Mouse (Mus musculus) bone marrow, adult 2 months (tissue): Measurements from ENCODE around the gene Amacr. TPM values are rescaled to one million over a fixed set of nuclear protein-coding genes. Genes with fewer than 3 reads are reported as not detected.
A peak's percentile ranks its signal among the peaks of the same experiment; 100 is the strongest.

ENCODE experiments used
- H3K27ac ChIP-seq: fragments of 200-500 bp; 2 replicates; pipeline ENCODE4 v1.5.1; 2012; ENCODE audit warnings: low read depth, mild to moderate bottlenecking, control low read depth, inconsistent platforms, low read length; ENCODE audit not compliant: control insufficient read depth, poor library complexity, insufficient read depth
- H3K4me1 ChIP-seq: fragments of 200-500 bp; 2 replicates; pipeline ENCODE4 v1.6.1; 2011; ENCODE audit warnings: low read length; ENCODE audit not compliant: control insufficient read depth, insufficient read depth
- H3K4me3 ChIP-seq: fragments of 200-500 bp; replicated peaks from 2 replicates; pipeline ENCODE3; 2011; ENCODE audit warnings: mild to moderate bottlenecking, low read depth, low read length, control low read depth; ENCODE audit not compliant: control insufficient read depth
- CTCF ChIP-seq: fragments of 200-500 bp; IDR thresholded peaks from 2 replicates; pipeline ENCODE4 v1.5.1; 2011; ENCODE audit warnings: low read length, control low read depth; ENCODE audit not compliant: control insufficient read depth, insufficient read depth
- POLR2A ChIP-seq: fragments of 200-500 bp; IDR thresholded peaks from 2 replicates; pipeline ENCODE4 v1.6.1; 2011; ENCODE audit warnings: low read depth, mild to moderate bottlenecking, control low read depth, low read length, borderline replicate concordance; ENCODE audit not compliant: control insufficient read depth
- WGBS: fragments of 180-500 bp; shearing (Covaris S2); methylation state at CpG from one replicate; pipeline ENCODE4 v1.1.7; 2018; 5-methylcytosine and 5-hydroxymethylcytosine counted together
- polyA plus RNA-seq: library from polyadenylated mRNA; stranded (reverse); fragments of >200 nt; gene quantifications from 2 replicates; pipeline ENCODE4 v1.2.4, GENCODE M21; 2011; ENCODE audit warnings: low replicate concordance; ENCODE audit not compliant: missing spikeins, insufficient read depth, insufficient read length

The Amacr gene
- polyA plus RNA-seq = 0.88 and 2.1 TPM in 2 replicates

DNA sequence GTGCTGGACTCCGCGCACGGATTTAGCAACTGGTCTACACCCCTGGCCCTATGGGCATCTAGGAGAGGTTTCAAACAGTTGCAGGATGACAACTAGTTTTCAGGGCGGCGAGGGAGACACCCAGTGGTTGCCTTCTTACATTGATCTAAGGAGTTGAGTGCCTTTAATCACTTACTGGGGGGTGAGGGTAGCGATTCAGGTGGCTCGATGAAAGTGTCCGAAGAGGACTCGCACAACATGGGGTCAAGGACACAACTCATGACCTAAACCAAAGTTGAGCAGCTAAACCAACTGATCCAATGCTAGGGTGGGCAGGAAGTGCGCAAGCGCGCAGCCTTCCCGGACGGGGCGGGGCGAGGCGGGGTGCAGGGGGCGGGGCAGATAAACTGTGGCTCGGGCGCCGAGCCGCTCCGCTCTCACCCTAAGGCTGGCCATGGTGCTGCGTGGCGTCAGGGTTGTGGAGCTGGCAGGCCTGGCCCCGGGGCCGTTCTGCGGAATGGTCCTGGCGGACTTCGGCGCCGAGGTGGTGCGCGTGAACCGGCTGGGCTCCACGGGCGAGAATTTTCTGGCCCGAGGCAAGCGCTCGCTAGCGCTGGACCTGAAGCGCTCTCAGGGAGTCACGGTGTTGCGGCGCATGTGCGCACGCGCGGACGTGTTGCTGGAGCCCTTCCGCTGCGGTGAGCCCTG, at the start of gene Amacr:
Gene Amacr, plus strand, starts transcription at position 380 of the 687 bp plus-strand sequence.
- Histone ChIP-seq H3K4me1 (no peaks in the 10 kb centered on the region), H3K27ac (peak within 1 kb of the TSS; percentile 89), H3K4me3 (peak within 1 kb of the TSS; percentile 93)
- TF ChIP-seq POLR2A = peak; percentile 68; the same call in 1 of the 2 replicates
- TF ChIP-seq CTCF = no peak
- WGBS = under 1% methylated on average over 52 of the region's 52 CpGs

DNA sequence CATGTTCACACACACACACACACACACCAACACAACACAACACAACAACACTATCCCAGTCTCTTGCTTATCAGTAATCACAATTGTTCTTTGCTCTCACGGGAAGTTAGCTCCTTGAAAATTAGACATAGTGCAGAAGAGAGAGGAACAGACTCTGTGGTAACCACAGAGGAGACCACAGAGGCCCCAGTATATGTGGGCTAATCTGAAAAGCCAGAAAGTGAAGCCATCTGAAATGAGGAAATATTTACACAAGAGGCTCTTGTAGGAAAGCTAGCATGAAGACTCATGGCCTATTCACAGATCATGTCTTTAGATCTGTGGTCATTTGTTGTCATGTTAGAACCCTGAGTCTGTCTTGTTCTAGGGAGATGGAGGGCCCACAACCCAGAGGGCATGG, 47.6 kb upstream of the Amacr start:
- TF ChIP-seq CTCF (no peak), POLR2A (no peak)
- 3% methylated on average over 1 of the region's 1 CpGs for WGBS
- Histone ChIP-seq H3K27ac (no peak overlapping the region), H3K4me1 (peaks cover 4% of the 10 kb centered on the region), H3K4me3 (no peak overlapping the region)

DNA sequence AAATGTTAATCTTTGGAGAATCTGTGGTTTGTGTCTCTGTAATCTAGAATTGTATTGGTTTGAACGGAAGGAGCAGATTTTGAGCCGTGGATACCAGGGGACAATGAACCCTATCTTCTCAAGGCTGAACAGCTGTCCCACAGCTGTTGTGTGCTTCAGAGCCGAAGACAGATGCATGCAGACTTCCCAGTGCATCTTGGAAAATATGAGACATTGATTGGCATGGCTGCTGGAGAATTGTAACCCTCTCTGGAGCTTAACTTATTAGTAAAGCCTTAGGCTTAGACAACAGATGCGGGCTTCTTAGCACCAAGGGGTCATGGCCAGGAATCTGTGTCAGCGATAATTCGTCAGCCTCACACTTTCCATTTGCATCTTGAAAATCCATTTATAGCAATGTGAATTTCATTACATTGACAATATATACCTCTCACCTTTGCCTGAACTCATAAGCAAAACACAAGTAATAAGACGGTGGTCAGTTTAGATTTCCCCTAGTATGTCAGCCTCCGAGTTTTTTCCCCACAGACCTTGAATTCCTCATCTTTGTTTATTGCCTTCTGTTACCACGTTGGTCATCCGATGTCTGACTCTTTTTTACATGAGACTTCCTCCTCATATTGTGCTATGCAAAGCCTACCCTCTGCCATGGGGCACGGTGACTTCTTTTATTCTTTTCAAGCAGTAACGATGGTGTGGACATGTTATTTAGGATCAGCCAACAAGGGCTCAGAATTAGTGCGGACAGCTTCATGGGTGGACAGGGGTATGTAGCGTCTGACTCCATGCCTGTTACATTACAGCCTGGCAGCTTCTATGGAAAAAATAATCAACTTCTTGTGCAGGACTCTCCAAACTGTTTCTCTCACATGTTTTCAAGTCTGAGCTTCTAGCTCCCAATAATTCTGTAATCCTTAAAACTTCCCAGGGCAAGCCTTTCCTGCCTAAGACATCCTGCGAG, 41.1 kb upstream of the Amacr start:
- TF ChIP-seq CTCF (no peak), POLR2A (no peak)
- Histone ChIP-seq H3K27ac (no peak overlapping the region), H3K4me1 (peaks cover 2% of the 10 kb centered on the region; the same call in 1 of the 2 replicates), H3K4me3 (no peak overlapping the region)
- 78% methylated on average over 15 of the region's 15 CpGs for WGBS

DNA sequence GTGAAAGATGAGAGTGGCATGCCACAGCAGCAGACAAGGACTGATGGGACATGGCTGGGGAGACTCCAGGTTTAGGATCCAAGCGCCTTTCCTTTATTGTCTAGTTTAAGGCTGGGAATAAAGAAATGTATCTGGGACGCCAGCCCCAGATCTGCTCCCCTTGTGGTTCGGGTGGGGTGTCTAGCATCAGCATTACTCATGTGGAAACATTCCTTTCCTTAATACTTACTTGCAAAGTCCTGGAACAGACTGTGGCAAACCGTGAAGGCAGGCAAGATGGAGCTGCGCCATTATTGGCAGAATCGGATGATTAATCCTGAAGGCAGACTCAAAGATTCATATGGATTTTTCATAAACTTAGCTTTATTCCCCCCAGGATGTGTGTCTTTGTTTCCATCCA, 39.7 kb upstream of the Amacr start:
- no peaks in the 10 kb centered on the region for H3K4me1 ChIP-seq
- WGBS = 82% methylated on average over 6 of the region's 6 CpGs
- no peak for TF ChIP-seq CTCF
- no peak overlapping the region for H3K4me3 ChIP-seq
- H3K27ac ChIP-seq = no peak overlapping the region

DNA sequence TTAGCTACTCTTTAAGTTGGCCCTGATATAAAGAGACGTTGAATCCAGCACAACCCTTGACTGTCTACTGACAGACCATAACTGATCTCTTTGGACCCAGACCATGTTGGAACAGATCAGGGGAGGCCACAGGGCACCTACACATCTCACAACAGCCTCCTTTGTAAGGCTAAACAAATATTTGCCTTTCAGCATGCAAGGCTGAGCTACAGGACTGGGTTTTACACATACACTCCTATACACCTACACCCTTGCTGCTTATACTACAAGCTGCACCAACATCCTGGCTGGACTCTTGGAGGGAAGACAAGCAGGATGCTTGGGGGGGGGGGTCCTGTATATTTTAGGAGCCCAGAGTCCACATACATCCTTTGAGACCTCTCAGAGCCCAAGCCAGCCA, 33.7 kb upstream of the Amacr start:
- TF ChIP-seq CTCF (no peak), POLR2A (no peak)
- H3K4me1 ChIP-seq = no peaks in the 10 kb centered on the region
- WGBS = 80% methylated on average over 1 of the region's 1 CpGs
- no peak overlapping the region for H3K27ac ChIP-seq
- no peak overlapping the region for H3K4me3 ChIP-seq

DNA sequence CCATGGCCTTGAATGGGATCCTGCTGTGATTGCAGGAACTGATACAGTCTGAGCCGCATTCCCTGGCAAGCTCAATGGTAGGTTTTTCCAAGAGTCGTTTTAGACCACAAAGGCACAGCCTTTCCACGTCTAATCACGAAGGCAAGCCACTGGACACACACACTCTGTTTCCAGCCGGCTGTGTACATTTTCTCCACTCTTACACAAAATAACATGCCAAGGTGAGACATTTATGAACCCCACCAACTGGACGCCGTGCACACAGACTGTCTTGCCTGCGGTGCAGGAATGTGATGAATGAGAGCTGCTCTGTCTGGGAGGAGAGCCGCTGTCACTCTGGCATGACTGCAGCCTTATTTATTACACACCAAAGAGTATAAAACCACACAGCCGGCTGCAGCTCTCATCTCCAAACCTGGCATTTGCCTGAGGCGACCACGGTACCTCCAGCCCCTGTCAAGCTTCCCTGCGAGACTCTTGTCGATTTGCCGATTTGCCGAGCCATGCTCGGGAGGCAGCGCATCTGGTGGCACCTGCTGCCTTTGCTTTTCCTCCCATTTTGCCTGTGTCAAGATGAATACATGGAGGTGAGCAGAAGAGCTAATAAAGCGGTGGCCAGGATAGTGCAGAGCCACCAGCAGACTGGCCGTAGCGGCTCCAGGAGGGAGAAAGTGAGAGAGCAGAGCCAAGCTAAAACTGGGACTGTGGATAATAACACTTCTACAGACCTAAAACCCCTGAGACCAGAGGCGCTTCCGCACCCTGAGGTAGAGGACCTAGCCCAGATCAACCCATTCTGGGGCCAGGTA, 29.4 kb upstream of the Amacr start, which contains the start of gene C1qtnf3:
Gene C1qtnf3, plus strand, starts transcription at position 382 of the 809 bp plus-strand sequence.
- TF ChIP-seq POLR2A (no peak), CTCF (no peak)
- 80% methylated on average over 23 of the region's 23 CpGs for WGBS
- Histone ChIP-seq H3K27ac (no peak within 1 kb of the TSS), H3K4me3 (no peak within 1 kb of the TSS), H3K4me1 (no peaks in the 10 kb centered on the region)

DNA sequence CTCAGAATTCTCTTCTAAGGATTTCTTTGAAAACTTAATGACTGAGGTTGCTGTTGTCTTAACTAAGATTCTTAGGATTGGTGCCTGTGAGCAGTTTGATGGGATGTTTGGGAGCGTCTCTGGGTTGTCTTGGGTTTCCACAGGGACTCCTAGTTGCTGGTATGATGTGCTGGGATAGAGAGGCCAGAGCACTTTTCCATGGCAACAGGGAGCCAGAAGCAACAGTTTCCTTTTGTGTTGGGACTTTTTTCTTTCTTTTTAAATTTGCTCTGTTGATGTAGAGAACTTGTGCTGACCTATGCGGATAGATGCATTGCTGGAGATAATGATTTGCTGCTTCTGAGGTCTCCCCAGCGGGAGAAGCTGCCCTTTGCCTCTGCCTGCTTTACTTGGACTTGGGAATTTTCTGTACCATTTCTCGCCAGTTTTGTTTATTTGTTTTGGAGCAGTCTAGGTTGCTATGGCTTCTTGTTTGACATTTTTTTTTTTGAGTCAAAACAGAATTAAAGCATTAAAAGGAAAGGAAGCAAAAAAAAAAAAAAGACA, 28.7 kb upstream of the Amacr start:
- 58% methylated on average over 4 of the region's 4 CpGs for WGBS
- no peaks in the 10 kb centered on the region for H3K4me1 ChIP-seq
- TF ChIP-seq POLR2A = no peak
- TF ChIP-seq CTCF = no peak
- no peak overlapping the region for H3K4me3 ChIP-seq
- no peak overlapping the region for H3K27ac ChIP-seq
